Mouse (Mus musculus) hindbrain, embryonic 14.5 days (tissue): ENCODE measurements around the gene Krt42. TPM values are rescaled to one million over a fixed set of nuclear protein-coding genes. Genes with fewer than 3 reads are reported as not detected.

Experiments used
- ATAC-seq: fragments of 200-750 bp; cut with Nextera tagmentation; 2 replicates; pipeline ENCODE4 v1.8.0; 2017; ENCODE audit warnings: moderate number of reproducible peaks, mild to moderate bottlenecking, moderate TSS enrichment, moderate library complexity; ENCODE audit not compliant: low FRiP score
- DNase-seq: peaks from one replicate; pipeline ENCODE4 v3.0.0-alpha.2; 2015; ENCODE audit warnings: low spot score
- H3K27ac ChIP-seq: fragments of 300-500 bp; sonication (generic); 2 replicates; pipeline ENCODE4 v1.5.1; 2014; ENCODE audit warnings: mild to moderate bottlenecking, moderate library complexity
- H3K27me3 ChIP-seq: fragments of 300-500 bp; sonication (generic); 2 replicates; pipeline ENCODE4 v1.6.1; 2014; ENCODE audit warnings: mild to moderate bottlenecking, low read length, mixed read lengths; ENCODE audit not compliant: control insufficient read depth, insufficient read depth
- H3K36me3 ChIP-seq: fragments of 300-500 bp; sonication (generic); replicated peaks from 2 replicates; pipeline ENCODE4 v1.6.1; 2014; ENCODE audit not compliant: control insufficient read depth, insufficient read depth
- H3K4me1 ChIP-seq: fragments of 300-500 bp; sonication (generic); replicated peaks from 2 replicates; pipeline ENCODE4 v1.6.1; 2014; ENCODE audit warnings: antibody characterized with exemption, low read length, mixed read lengths; ENCODE audit not compliant: control insufficient read depth, insufficient read depth
- H3K4me2 ChIP-seq: fragments of 300-500 bp; sonication (generic); replicated peaks from 2 replicates; pipeline ENCODE4 v1.6.1; 2014; ENCODE audit warnings: mild to moderate bottlenecking, moderate library complexity
- H3K4me3 ChIP-seq: fragments of 300-500 bp; sonication (generic); replicated peaks from 2 replicates; pipeline ENCODE4 v1.5.1; 2014; ENCODE audit warnings: mild to moderate bottlenecking, low read length
- H3K9ac ChIP-seq: fragments of 300-500 bp; sonication (generic); 2 replicates; pipeline ENCODE4 v1.6.1; 2014
- H3K9me3 ChIP-seq: fragments of 300-500 bp; sonication (generic); 2 replicates; pipeline ENCODE4 v1.6.1; 2016; ENCODE audit warnings: low read length; ENCODE audit not compliant: control insufficient read depth
- WGBS: fragments of 180-500 bp; shearing (Covaris S2); extraction: QIAGEN DNeasy Blood & Tissue Kit; methylation state at CpG from one replicate; pipeline ENCODE4 v1.1.7; 2014; 5-methylcytosine and 5-hydroxymethylcytosine counted together
- polyA plus RNA-seq: library from polyadenylated mRNA; unstranded; fragments of >200 nt; fragmentation: Nextera tagmentation; extraction: Ambion mirVana; gene quantifications from 2 replicates; pipeline ENCODE4 v1.2.1, GENCODE M21; 2014

Gene Krt42
- polyA plus RNA-seq, 1 experiment from 2014 or later = not detected

DNA sequence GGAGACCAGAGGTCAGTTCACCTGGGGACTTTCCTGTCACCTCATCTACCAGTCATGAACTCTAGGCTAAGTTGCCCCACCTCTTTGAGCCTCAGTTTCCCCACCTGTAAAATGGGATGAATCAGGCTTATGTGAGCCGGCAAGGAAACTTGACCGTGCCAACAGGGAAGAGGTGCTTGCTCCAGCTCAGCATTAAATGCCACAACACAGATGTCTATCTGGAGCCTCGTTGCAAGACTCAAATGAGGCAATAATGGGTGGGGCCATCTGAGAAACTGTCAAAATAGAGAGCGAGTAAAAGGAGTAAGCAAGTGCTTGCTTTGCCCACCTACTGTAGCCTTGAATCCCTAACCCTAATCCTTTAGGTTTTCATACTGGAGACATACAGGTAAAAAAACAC, 50.4 kb downstream of the Krt42 start:
- WGBS = 86% methylated on average over 4 of the region's 4 CpGs
- no peak overlapping the region for H3K9ac ChIP-seq
- no peak for DNase-seq
- H3K4me1 ChIP-seq = no peaks in the 10 kb centered on the region
- H3K36me3 ChIP-seq = no peaks in the 10 kb centered on the region
- H3K9me3 ChIP-seq = peaks cover 3% of the 10 kb centered on the region; the same call in 1 of the 2 replicates
- H3K27me3 ChIP-seq = no peaks in the 10 kb centered on the region
- no peak overlapping the region for H3K27ac ChIP-seq
- H3K4me2 ChIP-seq = no peak overlapping the region
- no peak overlapping the region for H3K4me3 ChIP-seq
- no peak for ATAC-seq

Other genes with a start within 250 kb of the Krt42 start
- gene Krt33b, start 240.0 kb downstream of the Krt42 start, polyA plus RNA-seq = 0.13 TPM in 1 of 2 replicates, not detected in the other
- not detected in 2 replicates for gene Krt34, start 228.3 kb downstream of the Krt42 start, polyA plus RNA-seq
- gene Krt31, start 219.3 kb downstream of the Krt42 start, polyA plus RNA-seq = not detected in 2 replicates
- gene Krt32, start 181.6 kb downstream of the Krt42 start, polyA plus RNA-seq = not detected in 2 replicates
- not detected in 2 replicates for gene Krt35, start 173.6 kb downstream of the Krt42 start, polyA plus RNA-seq
- not detected in 2 replicates for gene Krt36, start 164.2 kb downstream of the Krt42 start, polyA plus RNA-seq
- not detected in 2 replicates for gene Krt13, start 148.3 kb downstream of the Krt42 start, polyA plus RNA-seq
- 0.15 and 0.16 TPM in 2 replicates for gene Krt15, start 133.9 kb downstream of the Krt42 start, polyA plus RNA-seq
- 0.87 and 0.90 TPM in 2 replicates for gene Krt19, start 121.2 kb downstream of the Krt42 start, polyA plus RNA-seq
- not detected in 2 replicates for gene Krt9, start 76.6 kb downstream of the Krt42 start, polyA plus RNA-seq
- gene Krt14, start 62.3 kb downstream of the Krt42 start, polyA plus RNA-seq = 0.23 TPM in 1 of 2 replicates, not detected in the other
- not detected in 2 replicates for gene Krt16, start 21.0 kb downstream of the Krt42 start, polyA plus RNA-seq
- 0.13 and 0.16 TPM in 2 replicates for gene Krt17, start 8.8 kb downstream of the Krt42 start, polyA plus RNA-seq
- 1,239 and 1,372 TPM in 2 replicates for gene Eif1, start 50.0 kb upstream of the Krt42 start, polyA plus RNA-seq
- gene Gast, start 64.5 kb upstream of the Krt42 start, polyA plus RNA-seq = 0.50 TPM in 1 of 2 replicates, not detected in the other
- 105 and 137 TPM in 2 replicates for gene Hap1, start 86.3 kb upstream of the Krt42 start, polyA plus RNA-seq
- 59.6 and 60.2 TPM in 2 replicates for gene Jup, start 127.9 kb upstream of the Krt42 start, polyA plus RNA-seq
- 19.1 and 20.4 TPM in 2 replicates for gene P3h4, start 145.0 kb upstream of the Krt42 start, polyA plus RNA-seq
- gene Fkbp10, start 145.8 kb upstream of the Krt42 start, polyA plus RNA-seq = 22.7 and 24.7 TPM in 2 replicates
- gene Nt5c3b, start 171.9 kb upstream of the Krt42 start, polyA plus RNA-seq = 98.5 and 101 TPM in 2 replicates
- gene Klhl10, start 172.0 kb upstream of the Krt42 start, polyA plus RNA-seq = 0.52 and 0.74 TPM in 2 replicates
- 15.6 and 17.7 TPM in 2 replicates for gene Klhl11, start 202.9 kb upstream of the Krt42 start, polyA plus RNA-seq